Mouse (Mus musculus): ENCODE measurements around the gene Olfr969. TPM values are rescaled to one million over a fixed set of nuclear protein-coding genes. Genes with fewer than 3 reads are reported as not detected.
"Not testable (repeated sequence)": the region's sequence is repeated elsewhere in the genome, so short reads cannot be mapped to it uniquely, and the experiment has no call there.

The Olfr969 gene
- not detected in 2 replicates for polyA plus RNA-seq (2015; fragmentation: Nextera tagmentation; extraction: Ambion mirVana)

GRCm38 (mm10) chr9:39790558-39790957 lies at the start of gene Olfr969:
Gene Olfr969 (plus strand): TSS chr9:39790945.
- H3K36me3 ChIP-seq: no peaks in the 10 kb centered on the region
- H3K4me1 ChIP-seq (replicated peaks): no peaks in the 10 kb centered on the region
- no peak within 1 kb of the TSS for H3K9ac ChIP-seq
- H3K27ac ChIP-seq (replicated peaks): no peak within 1 kb of the TSS
- H3K4me3 ChIP-seq: no peak within 1 kb of the TSS
- 65% methylated on average over 2 of the region's 2 CpGs for WGBS
- ATAC-seq (ENCODE audit: low FRiP score, low read depth): no peak
- no peak within 1 kb of the TSS for H3K4me2 ChIP-seq
- H3K27me3 ChIP-seq: no peaks in the 10 kb centered on the region
- no peaks in the 10 kb centered on the region for H3K9me3 ChIP-seq

GRCm38 (mm10) chr9:39745949-39746348 lies 44.8 kb upstream of the Olfr969 start, which contains the start of gene Olfr967:
Gene Olfr967 (plus strand): TSS chr9:39746249.
- H3K4me2 ChIP-seq: no peak within 1 kb of the TSS
- no peaks in the 10 kb centered on the region for H3K9me3 ChIP-seq
- no peaks in the 10 kb centered on the region for H3K36me3 ChIP-seq
- no peaks in the 10 kb centered on the region for H3K27me3 ChIP-seq
- no peaks in the 10 kb centered on the region for H3K4me1 ChIP-seq (replicated peaks)
- no peak within 1 kb of the TSS for H3K9ac ChIP-seq
- H3K4me3 ChIP-seq: no peak within 1 kb of the TSS
- ATAC-seq (ENCODE audit: low FRiP score, low read depth): no peak
- no peak within 1 kb of the TSS for H3K27ac ChIP-seq (replicated peaks)

GRCm38 (mm10) chr9:39746428-39746827 lies 44.3 kb upstream of the Olfr969 start:
- no peaks in the 10 kb centered on the region for H3K36me3 ChIP-seq
- H3K4me1 ChIP-seq (replicated peaks): no peaks in the 10 kb centered on the region
- H3K4me2 ChIP-seq: no peak overlapping the region
- H3K4me3 ChIP-seq: no peak overlapping the region
- H3K9me3 ChIP-seq: no peaks in the 10 kb centered on the region
- no peak overlapping the region for H3K27ac ChIP-seq (replicated peaks)
- WGBS: 83% methylated on average over 1 of the region's 1 CpGs
- no peak for ATAC-seq (ENCODE audit: low FRiP score, low read depth)
- H3K9ac ChIP-seq: no peak overlapping the region
- H3K27me3 ChIP-seq: no peaks in the 10 kb centered on the region

- Histone ChIP-seq H3K9ac (no peak within 1 kb of the TSS), H3K27me3 (no peaks in the 10 kb centered on the region), H3K4me1 (replicated peaks) (no peaks in the 10 kb centered on the region), H3K36me3 (no peaks in the 10 kb centered on the region), H3K9me3 (no peaks in the 10 kb centered on the region), H3K4me3 (no peak within 1 kb of the TSS), H3K27ac (replicated peaks) (no peak within 1 kb of the TSS), H3K4me2 (no peak within 1 kb of the TSS)
- 84% methylated on average over 1 of the region's 1 CpGs for WGBS
- ATAC-seq (ENCODE audit: low FRiP score, low read depth): no peak
Measured at GRCm38 (mm10) chr9:39783153-39783552, 7.6 kb upstream of the Olfr969 start, which contains the start of gene Olfr968. Gene Olfr968 (minus strand): TSS chr9:39783253.

DNA sequence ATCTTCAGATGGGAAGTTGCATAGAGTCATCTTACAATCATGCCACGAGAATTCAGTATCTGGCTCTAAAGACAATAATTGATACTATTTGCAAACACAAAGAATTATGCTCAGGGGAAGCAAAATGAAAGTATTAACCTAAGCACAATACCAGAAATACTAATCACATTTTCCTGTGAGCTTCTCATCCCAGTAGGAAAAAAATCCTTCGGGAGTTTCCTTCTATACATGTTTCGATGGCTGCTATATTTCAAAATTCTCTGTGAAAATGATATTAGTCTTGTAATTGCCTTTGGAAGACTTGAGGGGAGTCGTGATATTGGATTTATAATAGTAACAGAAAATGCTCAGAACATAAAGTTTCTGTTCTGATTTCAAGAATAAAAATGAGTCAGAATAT lies 17.8 kb downstream of the Olfr969 start, which contains the start of gene Olfr970:
Olfr970 (plus strand) TSS at position 301 of the 400 bp plus-strand sequence.
- H3K4me2 ChIP-seq: no peak within 1 kb of the TSS
- 74% methylated on average over 4 of the region's 4 CpGs for WGBS
- H3K36me3 ChIP-seq: no peaks in the 10 kb centered on the region
- ATAC-seq (ENCODE audit: low FRiP score, low read depth): no peak
- no peaks in the 10 kb centered on the region for H3K9me3 ChIP-seq
- no peak within 1 kb of the TSS for H3K27ac ChIP-seq (replicated peaks)
- no peak within 1 kb of the TSS for H3K4me3 ChIP-seq
- H3K9ac ChIP-seq: no peak within 1 kb of the TSS
- no peaks in the 10 kb centered on the region for H3K4me1 ChIP-seq (replicated peaks)
- H3K27me3 ChIP-seq: no peaks in the 10 kb centered on the region

- H3K4me2 ChIP-seq; ATAC-seq (ENCODE audit: low FRiP score, low read depth); H3K9me3 ChIP-seq; H3K4me1 ChIP-seq (replicated peaks); H3K36me3 ChIP-seq; H3K27ac ChIP-seq (replicated peaks); H3K4me3 ChIP-seq; H3K27me3 ChIP-seq; H3K9ac ChIP-seq: not testable (repeated sequence)
- 91% methylated on average over 2 of the region's 2 CpGs for WGBS
Measured at GRCm38 (mm10) chr9:39836576-39836975, 45.8 kb downstream of the Olfr969 start, which contains the start of gene Olfr971. Gene Olfr971 (plus strand): TSS chr9:39836876.

Other genes with a start within 250 kb of the Olfr969 start
- gene Olfr958, start 236.9 kb upstream of the Olfr969 start, polyA plus RNA-seq (2015; fragmentation: Nextera tagmentation; extraction: Ambion mirVana): not detected in 2 replicates
- gene Olfr959, start 215.4 kb upstream of the Olfr969 start, polyA plus RNA-seq (2015; fragmentation: Nextera tagmentation; extraction: Ambion mirVana): not detected in 2 replicates
- 158 and 162 TPM in 2 replicates for gene AW551984, start 186.5 kb upstream of the Olfr969 start, polyA plus RNA-seq (2015; fragmentation: Nextera tagmentation; extraction: Ambion mirVana)
- not detected in 2 replicates for gene Olfr148, start 180.3 kb upstream of the Olfr969 start, polyA plus RNA-seq (2015; fragmentation: Nextera tagmentation; extraction: Ambion mirVana)
- not detected in 2 replicates for gene Olfr960, start 169.6 kb upstream of the Olfr969 start, polyA plus RNA-seq (2015; fragmentation: Nextera tagmentation; extraction: Ambion mirVana)
- gene Olfr961, start 145.9 kb upstream of the Olfr969 start, polyA plus RNA-seq (2015; fragmentation: Nextera tagmentation; extraction: Ambion mirVana): not detected in 2 replicates
- not detected in 2 replicates for gene Olfr963, start 123.7 kb upstream of the Olfr969 start, polyA plus RNA-seq (2015; fragmentation: Nextera tagmentation; extraction: Ambion mirVana)
- not detected in 2 replicates for gene Olfr149, start 83.8 kb upstream of the Olfr969 start, polyA plus RNA-seq (2015; fragmentation: Nextera tagmentation; extraction: Ambion mirVana)
- gene Olfr965, start 79.6 kb upstream of the Olfr969 start, polyA plus RNA-seq (2015; fragmentation: Nextera tagmentation; extraction: Ambion mirVana): not detected in 2 replicates
- gene Olfr150, start 60.0 kb upstream of the Olfr969 start, polyA plus RNA-seq (2015; fragmentation: Nextera tagmentation; extraction: Ambion mirVana): not detected in 2 replicates
- gene Olfr967, start 44.7 kb upstream of the Olfr969 start, polyA plus RNA-seq (2015; fragmentation: Nextera tagmentation; extraction: Ambion mirVana): not detected in 2 replicates
- gene Olfr968, start 7.7 kb upstream of the Olfr969 start, polyA plus RNA-seq (2015; fragmentation: Nextera tagmentation; extraction: Ambion mirVana): not detected in 2 replicates
- gene Olfr970, start 17.9 kb downstream of the Olfr969 start, polyA plus RNA-seq (2015; fragmentation: Nextera tagmentation; extraction: Ambion mirVana): not detected in 2 replicates
- not detected in 2 replicates for gene Olfr971, start 45.9 kb downstream of the Olfr969 start, polyA plus RNA-seq (2015; fragmentation: Nextera tagmentation; extraction: Ambion mirVana)
- gene Olfr972, start 75.5 kb downstream of the Olfr969 start, polyA plus RNA-seq (2015; fragmentation: Nextera tagmentation; extraction: Ambion mirVana): not detected in 2 replicates
- not detected in 2 replicates for gene Olfr229, start 116.4 kb downstream of the Olfr969 start, polyA plus RNA-seq (2015; fragmentation: Nextera tagmentation; extraction: Ambion mirVana)
- not detected in 2 replicates for gene Olfr974, start 146.6 kb downstream of the Olfr969 start, polyA plus RNA-seq (2015; fragmentation: Nextera tagmentation; extraction: Ambion mirVana)
- gene Olfr975, start 161.1 kb downstream of the Olfr969 start, polyA plus RNA-seq (2015; fragmentation: Nextera tagmentation; extraction: Ambion mirVana): 0.05 TPM in 1 of 2 replicates, not detected in the other
- gene Olfr976, start 170.2 kb downstream of the Olfr969 start, polyA plus RNA-seq (2015; fragmentation: Nextera tagmentation; extraction: Ambion mirVana): not detected in 2 replicates
- not detected in 2 replicates for gene Olfr978, start 201.2 kb downstream of the Olfr969 start, polyA plus RNA-seq (2015; fragmentation: Nextera tagmentation; extraction: Ambion mirVana)
- gene Olfr979, start 212.5 kb downstream of the Olfr969 start, polyA plus RNA-seq (2015; fragmentation: Nextera tagmentation; extraction: Ambion mirVana): not detected in 2 replicates
- not detected in 2 replicates for gene Olfr980, start 218.6 kb downstream of the Olfr969 start, polyA plus RNA-seq (2015; fragmentation: Nextera tagmentation; extraction: Ambion mirVana)
- gene Olfr981, start 230.5 kb downstream of the Olfr969 start, polyA plus RNA-seq (2015; fragmentation: Nextera tagmentation; extraction: Ambion mirVana): not detected in 2 replicates